Mouse (Mus musculus): Measurements from ENCODE around the gene Plpp2.

Plpp2 gene

DNA sequence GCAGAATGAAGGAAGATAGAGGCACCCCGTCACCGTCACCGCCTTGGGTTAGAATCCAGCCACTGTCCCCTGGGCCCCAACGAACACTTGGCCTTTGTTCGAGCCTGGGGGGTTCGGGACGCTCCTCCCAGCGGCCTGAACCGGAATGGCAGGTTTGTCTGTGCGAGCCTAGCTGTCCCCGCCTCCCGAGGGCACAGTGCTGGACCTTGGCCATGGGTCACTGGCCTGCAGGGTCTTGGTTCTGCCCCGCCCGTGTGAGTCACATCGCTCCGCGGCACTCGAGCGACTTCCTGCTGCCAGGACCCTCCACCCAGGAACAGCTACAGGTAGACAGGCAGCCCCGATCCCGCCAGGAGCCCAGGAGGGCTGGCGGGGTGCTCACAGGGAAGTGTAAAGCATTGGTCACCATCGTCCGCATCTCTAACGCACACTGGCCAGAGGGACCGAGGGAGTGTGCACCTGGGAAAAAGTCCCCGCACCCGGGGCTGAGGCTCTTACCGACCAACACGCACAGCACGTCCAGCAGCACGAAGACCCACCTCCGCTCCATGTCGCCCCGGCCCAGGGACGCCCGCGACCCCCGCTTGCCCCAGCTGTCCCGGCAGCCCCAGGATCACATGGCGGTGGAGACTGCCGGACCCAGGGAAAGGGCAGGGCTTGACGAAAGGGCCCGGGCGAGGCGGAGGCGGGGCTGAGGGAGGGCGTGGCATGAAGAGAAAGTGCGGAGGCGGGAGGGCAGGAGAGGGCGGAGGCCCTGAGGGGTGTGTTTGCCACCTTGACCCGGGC lies at the start of gene Plpp2:
Plpp2 (minus strand) TSS at position 671 of the 786 bp plus-strand sequence.
- DNase-seq, result peak; percentile 97

DNA sequence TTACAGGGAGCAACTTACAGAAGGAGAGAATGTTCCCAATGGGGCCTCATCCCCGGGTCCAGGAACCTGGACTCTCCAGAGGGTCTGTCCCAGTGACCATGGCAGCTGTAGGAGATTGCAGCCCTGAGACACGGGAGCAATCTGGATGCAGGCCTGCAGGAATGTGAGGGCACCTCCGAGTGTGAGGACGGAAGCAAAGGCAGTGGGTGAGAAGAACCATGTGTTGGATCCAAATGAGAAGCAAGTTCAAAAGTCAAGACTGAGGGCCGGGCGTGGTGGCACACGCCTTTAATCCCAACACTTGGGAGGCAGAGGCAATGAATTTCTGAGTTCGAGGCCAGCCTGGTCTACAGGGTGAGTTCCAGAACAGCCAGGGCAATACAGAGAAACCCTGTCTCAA lies 47.9 kb upstream of the Plpp2 start:
- DNase-seq, result peak; percentile 82

DNA sequence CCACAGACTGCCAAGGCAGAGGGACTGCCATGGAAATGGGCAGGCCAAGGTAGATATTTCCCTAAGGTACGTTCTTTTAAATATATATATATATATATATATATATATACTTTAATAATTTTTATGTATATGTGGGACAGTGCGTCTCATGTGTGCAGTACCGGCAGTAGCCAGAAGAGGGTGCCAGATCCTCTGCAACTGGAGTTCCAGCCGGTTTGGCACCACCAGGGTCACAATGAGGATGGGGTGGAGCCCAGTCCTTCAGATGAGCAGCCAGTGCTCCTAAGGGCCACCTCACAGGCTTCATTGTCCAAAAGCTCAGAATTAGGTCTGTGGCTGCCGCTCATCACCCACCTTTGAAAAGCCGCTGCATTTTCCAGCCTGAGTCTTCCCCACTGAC lies 47.2 kb upstream of the Plpp2 start:
- DNase-seq, result peak; percentile 50

DNA sequence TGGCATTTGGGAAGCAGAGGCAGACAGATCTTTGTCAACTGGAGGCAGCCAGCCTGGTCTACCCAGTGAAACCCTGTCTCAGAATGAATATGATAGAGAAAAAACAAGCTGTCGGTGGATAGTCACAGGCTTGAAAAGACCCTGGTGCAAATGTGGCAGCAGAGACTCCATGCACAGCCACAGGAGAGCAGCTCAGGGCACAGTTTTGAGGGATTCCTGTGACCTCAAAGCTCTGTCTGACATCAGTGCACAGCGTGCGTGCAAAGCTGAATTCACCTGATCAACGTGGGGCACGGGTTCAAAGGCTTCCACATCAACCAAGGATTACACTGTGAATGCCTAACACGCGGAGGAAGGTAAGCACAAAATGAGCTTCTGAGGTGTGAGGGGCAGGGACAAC lies 46.8 kb upstream of the Plpp2 start:
- peak; percentile 72 for DNase-seq

DNA sequence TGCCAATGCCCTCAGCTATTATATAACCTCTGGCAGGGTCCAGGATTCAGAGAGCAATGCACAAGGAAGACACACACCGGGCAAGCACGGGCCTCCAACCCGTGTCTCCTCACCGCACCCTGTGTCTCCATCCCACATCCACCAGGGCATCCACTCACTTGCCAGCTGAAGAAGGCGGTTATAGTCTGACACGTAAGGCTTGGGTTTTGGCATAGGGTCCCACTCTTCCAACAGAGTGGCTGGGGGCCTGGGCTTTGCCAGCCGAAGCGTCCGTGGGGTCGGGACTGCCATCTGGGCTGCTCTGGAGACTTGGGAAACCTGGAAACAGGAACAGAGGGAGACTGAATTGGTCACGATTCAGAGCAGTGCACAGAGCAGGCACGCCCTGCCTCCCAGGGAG lies 46.2 kb upstream of the Plpp2 start:
- DNase-seq, result peak; percentile 74

DNA sequence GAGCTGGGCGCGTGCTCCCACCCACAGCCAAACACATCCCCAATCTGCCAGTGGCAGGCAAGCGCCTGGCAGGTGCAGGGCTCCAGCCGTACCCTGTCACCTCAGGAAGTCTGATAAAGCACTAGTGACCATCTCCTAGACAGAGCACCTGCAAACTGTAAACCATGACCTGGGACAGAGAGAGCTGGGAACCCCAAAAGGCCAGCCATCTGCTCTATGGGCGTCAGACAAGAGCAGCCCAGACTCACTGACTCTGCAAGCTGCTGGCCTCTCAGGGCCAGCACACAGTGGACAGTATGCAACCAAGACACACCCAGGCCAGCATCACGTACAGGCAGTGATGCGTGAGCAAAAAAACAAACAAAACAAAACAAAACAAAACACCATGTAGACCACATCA lies 45.3 kb upstream of the Plpp2 start:
- peak; percentile 73 for DNase-seq

DNA sequence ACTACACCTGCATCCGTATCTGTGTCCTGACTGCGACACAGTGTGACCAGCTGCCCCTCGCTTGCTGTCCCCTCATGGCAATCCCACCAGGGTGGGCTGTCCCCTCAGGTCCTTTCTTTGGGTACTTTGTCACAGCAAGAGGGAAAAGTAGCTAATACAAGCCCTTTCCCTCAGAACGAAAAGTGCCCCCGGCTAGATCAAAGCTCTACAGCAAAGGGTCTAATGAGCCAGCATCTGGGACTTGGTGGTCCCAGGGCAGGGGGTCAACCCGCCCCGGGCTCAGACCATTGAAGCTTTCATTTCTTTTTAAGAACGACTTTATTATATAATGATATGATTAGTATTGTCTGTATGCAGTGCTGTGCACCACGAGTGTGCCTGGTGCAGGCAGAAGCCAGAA lies 44.7 kb upstream of the Plpp2 start:
- peak; percentile 68 for DNase-seq

DNA sequence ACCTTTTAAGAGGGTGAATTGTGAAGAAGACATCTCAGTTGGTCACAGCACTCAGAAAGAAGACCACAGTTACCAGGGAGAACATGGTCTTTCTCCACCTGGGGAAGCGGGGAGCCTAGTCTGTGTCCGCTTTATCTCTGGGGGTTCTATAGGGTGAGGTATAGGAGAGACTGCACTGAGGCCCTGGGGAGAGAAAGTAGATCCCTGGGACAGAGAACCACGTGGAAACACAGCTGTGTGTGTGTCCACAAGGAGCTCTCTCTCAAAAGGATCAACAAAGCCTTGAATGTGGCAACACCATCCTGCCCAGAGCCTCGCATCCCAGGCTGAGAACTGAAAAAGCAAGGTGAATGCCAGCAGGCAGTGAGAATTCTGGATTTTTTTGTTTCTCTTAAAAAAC lies 43.8 kb upstream of the Plpp2 start:
- peak; percentile 80 for DNase-seq

DNA sequence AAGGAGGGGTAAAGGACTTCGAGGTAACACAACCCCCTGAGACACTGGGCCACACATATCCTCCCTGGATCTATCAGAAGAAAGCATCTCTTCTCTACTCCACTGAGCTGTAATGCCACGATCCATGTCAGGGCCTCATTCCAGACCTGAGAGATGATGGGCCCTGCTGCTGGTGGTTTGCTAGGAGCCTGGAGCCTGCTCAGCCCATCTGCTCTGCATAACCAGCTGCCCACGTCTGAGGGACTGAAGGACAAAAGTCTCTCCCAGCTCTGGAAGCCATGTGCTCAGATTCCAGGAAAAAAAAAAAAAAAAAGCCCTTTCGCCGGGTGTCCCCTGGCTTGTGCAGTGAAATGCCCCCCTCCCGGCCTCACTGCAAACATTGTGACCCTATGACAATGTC lies 42.2 kb upstream of the Plpp2 start:
- peak; percentile 58 for DNase-seq

DNA sequence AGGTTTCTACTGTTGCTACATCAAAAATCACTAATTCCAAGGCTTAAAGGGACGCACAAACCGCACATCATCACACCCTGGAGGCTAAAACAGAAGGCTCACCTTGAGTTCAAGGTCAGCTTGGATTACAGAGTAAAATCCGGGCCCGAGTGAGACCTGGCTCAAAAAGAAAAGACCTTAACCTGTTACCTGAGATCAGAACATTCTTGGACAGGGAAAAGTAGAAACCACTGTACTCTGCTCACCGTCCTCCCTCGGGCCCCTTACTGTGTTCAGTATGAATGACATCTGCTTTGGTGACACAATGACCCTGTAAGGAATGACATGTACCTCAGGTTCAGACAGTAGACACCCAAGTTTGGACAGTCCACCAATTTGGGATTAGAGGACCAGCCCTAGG lies 41.2 kb upstream of the Plpp2 start:
- peak; percentile 64 for DNase-seq

DNA sequence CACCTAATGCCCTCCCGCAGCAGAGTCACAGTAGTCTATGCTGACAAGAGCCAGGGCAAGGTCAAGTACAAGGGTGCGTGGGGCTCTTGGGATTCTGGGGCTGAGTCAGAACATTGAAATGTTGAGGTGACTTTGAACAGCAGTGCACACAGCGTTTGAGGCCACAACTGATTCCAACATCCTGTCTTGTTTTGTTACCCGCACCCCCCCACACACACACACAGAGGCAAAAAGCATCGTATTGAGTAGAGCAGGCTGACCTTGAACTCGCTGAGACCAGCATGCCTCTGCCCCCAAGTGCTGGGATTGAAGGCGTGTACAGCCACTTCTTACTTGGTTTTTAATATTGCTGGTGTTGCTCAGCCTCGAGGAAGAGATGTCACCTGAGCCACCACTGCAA lies 40.8 kb upstream of the Plpp2 start:
- peak; percentile 36 for DNase-seq

DNA sequence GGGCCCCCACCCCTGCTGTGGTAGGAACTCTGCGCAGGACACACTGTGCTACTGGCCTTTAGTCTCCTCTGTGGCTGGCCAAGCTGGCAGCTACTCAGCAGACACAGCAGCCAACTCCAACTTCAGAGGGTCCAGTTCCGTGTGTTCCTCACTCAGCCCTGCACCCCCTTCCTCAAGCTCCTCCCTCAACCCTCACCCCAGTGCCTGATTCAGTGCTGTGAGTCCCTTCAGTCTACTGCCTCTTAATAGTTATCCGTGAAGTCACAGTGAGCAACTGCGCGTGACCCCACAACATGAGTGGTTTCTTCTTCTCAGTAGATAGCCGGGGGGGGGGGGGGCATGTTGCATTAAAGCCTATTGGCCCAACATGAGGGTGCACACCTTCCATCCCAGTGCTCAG lies 40.0 kb upstream of the Plpp2 start:
- DNase-seq, result peak; percentile 75

DNA sequence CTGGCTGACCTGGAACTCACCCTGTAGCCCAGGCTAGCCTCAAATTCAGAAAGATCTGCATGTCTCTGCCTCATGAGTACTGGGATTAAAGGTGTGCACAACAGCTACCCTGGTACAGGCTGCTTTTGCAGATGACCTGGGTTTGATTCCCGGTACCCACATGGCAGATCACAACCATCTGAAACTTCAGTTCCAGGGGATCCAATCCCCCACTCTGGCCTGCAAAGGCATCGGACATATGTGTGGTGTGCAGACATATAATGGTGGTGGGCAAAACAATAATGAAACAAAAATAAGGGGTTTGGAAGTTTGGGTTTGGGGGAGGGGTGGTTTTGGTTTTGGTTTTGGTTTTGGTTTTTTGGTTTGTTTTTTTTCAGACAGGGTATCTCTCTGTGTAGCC lies 37.7 kb upstream of the Plpp2 start:
- peak; percentile 55 for DNase-seq

DNA sequence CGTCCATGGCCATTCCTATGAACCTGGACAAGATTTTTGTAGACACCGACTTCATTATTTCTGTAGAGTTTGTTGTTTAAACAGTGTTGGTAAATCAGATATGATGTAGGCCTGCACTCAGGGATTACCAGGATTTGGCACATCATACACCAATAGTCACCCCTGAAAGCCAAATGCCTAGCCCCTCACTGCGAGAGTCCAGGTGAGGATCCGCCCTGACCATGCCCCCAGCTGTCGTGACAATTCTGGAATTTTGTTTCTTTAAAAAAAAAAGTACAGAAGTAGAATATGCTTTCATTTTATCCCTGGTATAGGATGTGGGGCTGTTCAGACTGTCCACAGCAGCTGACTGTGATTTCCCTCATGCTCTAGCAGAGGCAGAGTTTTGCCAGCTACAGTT lies 36.3 kb upstream of the Plpp2 start:
- peak; percentile 61 for DNase-seq

DNA sequence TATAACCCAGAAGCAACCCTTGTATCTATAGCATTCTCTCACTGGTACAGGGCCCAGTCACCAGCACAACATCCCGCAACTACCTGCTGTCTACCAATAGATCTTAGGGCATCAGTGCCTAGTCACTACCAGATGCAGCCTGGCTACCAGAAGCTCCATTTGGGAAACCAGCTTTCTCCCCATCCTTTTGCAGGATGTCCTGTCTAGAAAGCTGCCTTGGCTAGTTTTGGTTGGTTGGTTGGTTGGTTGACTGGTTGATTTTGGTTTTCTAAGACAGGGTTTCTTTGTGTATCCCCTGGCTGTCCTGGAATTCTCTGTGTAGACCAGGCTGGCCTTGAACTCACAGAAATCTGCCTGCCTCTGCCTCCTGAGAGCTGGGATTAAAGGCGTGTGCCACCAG lies 26.1 kb upstream of the Plpp2 start:
- peak; percentile 77 for DNase-seq

DNA sequence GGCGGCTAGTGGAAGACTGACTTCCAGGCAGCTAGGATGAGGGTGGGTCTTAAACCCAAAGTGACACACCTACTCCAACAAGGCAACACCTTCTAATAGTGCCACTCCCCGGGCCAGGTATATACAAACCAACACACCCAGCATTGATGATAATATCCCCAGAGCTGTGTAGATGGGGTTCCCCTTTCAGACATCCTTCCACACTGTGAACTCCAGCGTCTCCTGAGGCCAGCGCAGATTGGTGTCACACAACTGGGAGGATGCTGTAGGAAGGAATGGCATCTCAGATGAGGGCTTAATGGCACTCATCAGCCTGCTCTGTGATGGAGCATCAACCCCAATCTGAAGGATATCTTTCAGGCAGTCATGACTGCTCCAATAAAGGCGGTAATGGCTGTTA lies 23.9 kb upstream of the Plpp2 start:
- peak; percentile 56 for DNase-seq

DNA sequence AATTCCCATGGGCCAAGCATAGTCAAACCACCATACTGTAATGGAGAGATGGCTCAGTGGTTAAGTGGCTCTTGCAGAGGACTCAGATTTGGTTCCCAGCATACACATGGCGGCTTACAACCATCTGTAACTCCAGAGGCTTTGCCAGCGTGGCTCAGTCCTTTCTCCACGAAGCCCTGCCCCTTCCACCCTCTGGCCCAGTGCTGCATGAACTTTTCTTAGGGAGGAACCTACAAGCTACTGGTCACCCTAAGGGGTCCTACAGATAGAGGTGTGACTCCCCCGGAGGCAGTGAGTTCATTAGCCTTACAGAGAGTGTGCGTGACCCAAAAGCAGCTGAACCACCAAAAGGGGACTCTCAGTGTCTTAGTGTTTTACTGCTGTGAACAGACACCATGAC lies 23.4 kb upstream of the Plpp2 start:
- DNase-seq, result peak; percentile 72

DNA sequence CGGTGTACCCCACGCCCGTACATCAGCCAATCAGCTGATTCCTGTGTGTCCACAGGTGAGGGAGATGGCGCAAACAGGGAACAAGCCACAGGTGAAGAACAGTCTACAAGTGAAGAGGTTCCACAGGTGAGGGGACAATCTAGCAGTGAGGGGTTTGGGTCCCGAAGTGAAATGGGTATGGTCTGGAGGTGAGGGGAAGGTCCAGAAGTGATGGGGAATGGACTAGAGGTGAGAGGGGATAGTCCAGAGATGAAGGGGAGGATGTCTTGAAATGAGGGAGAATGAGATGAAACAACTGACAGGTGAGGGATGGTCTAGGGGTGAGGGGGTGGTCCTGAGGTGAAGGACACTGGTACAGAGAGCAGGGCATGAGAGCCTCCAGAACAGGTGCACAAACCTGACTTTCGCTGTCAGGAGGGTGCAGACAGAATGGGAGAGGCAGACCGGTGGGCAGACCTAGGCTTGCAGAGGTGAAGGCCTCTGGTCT lies 21.7 kb upstream of the Plpp2 start:
- DNase-seq, result no peak

DNA sequence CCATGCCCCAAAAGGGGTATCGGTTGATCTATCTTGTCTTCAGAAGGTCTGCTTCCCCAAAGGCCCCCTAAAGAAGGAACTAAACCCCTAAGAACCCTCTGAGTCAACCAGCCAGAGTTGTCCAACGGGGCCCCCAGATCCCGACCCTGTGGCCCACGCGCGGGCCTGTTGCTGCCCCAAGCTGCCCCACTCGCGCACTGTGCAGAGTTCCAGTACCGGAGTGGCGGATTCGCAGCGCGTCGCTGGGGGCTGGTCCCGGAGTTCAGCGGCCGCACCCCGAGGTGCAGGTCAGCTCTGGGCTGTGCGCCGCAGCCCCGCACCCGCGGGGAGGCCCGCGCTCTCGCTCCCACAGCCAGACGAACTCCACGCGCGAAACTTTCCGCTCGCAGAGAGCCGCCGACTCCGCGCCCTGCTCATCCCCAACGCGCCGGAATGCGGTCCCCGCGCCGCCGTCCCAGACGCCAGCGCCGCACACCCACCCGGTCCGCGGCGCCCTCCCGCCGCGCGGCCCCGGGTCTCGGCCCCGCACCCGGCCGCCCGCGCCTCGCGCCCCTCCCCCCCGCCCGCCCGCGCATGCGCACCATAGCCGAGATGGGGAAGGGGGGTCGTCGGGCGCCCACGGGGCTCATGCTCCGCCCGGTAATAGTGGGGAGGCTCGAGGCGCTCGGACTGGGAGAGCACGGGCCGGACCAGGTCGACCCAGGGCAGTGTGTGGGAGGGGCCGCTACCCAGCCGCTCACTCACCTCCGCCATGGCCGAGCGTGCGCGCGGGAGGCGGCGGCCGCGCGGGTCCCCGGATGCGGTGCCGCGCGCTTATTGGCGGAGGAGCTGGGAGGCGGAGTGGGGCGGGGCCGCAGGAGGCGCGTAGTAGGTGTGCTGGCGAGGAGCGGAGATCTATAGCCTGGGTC lies 21.0 kb upstream of the Plpp2 start, which contains the start of gene Mier2:
Mier2 (minus strand) TSS at position 870 of the 908 bp plus-strand sequence.
- peak; percentile 99 for DNase-seq

DNA sequence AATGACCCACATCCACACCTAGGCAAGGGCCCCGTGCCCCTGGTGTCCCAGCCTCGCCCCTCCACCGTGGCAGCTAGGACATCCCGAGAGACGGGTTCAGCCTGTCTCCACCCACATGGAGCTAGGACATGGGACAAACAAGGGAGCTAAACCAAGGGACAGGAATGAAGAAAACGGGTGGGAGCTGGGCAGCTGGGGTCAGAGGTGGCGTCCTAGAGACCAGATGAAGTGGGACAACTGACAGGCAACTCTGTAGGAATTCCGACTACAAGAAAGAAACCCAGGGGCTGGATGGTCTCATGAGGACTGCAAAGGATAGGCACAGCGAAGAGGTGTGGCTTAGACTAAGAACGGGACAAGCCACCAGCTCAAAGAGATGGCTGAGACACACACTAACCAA lies 20.1 kb upstream of the Plpp2 start:
- DNase-seq, result peak; percentile 89

DNA sequence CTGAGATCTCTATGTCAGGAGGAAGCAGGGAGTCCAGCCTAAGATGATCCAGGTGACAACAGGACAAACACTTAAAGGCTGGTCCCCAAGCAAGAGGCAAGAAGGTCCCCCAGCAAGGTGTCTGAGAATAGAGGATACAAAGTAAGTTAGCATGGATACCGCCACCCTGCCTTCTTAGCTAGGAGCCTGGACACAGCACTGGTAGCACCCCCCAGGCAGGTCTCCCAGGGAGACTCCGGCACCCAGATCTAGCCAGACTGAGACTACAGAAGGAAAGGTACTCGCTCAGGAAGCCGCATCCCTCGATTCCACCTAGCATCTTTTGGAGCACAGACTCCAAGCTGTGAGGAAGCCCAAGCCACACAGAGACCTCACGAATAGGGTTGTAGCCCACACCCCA lies 19.6 kb upstream of the Plpp2 start:
- DNase-seq, result peak; percentile 78

DNA sequence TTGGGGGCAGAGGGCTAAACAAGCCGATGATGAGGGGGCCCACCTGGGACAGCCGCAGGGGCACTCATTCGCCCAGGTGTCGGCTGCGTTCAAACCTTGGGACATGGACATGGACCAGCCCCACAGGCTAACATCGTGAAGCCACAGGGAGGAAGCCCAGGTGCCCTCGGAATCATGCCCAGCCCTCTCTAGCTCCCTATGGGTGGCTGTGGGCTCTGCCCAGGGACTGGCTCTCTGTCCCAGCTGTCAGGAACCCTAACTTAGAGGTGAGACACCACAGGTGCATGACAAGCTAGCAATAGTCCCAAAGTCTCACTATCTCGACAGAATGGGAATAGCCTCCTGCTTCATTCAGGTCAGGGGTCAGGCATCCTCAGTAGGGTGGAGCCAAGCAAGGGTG lies 18.9 kb upstream of the Plpp2 start:
- DNase-seq, result peak; percentile 88

DNA sequence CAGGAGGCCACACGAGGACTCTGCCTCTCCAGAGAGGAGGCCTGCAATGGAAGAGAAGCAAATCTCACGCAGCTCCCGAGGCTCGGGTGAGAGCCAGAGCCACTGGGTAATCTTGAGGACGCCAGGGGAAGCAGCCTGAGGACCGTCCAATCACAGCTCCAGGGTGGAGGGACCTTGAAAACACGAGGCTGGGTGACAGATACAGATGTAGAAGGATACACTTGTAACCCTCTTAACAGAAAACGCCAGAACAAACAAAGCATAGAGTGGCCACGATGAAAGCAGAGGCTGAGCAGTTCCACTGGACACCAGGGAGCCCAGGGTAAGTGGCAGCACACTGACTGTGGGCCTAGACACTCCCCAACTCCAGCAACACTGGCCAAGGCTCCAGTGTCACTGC lies 16.8 kb upstream of the Plpp2 start:
- peak; percentile 89 for DNase-seq

Data from heart, adult 11 months (tissue).